Mouse (Mus musculus): Measurements from ENCODE around the gene Ddx42. TPM values are rescaled to one million over a fixed set of nuclear protein-coding genes. Genes with fewer than 3 reads are reported as not detected.

The Ddx42 gene
- polyA plus RNA-seq, 1 experiment from 2014 or later: 26.8 TPM

DNA sequence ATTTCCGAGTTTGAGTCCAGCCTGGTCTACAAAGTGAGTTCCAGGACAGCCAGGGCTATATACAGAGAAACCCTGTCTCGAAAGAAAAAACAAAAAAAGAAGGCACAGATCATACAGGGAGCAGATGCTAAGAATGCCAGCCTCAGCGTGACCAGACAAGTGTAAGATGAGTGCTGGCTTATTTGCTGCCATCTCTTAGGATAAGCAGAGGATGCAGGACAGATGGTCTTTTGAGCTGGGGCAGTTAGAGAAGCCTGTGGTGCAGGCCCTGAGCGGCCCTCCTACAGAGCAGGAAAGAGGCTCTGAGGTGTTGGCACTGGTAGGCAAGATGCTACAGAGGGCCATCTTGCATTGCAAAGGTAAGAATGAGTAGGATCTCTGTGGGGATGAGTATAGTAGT lies 66.6 kb downstream of the Ddx42 start:
- H3K4me1 ChIP-seq (replicated peaks): no peaks in the 10 kb centered on the region
- H3K27me3 ChIP-seq: 0 out of 2 replicates have a peak, but pooled peaks cover 5% of the 10 kb centered on the region
- no peaks in the 10 kb centered on the region for H3K9me3 ChIP-seq (replicated peaks)
- WGBS (ENCODE audit: insufficient replicate concordance): 62% methylated on average over 4 of the region's 4 CpGs
- ATAC-seq (ENCODE audit: low read depth) (no peak), DNase-seq (no peak)
- no peak overlapping the region for H3K4me3 ChIP-seq (replicated peaks)
- H3K4me2 ChIP-seq: no peak overlapping the region
- no peaks in the 10 kb centered on the region for H3K36me3 ChIP-seq
- no peak overlapping the region for H3K27ac ChIP-seq
- H3K9ac ChIP-seq: no peak overlapping the region

DNA sequence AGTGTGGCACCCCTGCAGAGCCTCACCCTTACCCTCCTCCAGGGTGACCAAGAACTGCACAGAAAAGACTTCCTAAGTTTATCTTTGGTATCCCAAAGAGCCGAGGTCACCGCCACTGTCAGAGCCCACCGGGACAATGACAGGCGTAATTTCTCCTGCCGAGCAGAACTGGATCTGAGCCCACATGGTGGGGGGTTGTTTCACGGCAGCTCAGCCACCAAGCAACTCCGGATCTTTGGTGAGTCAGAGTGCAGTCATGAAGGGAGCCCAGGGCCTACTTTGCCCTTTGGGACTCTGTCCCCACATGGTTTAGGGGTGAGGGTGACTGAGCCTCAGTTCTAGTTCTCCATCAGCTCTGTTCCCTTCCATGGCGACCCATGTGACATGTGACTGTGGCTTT lies 67.4 kb downstream of the Ddx42 start:
- 69% methylated on average over 8 of the region's 8 CpGs for WGBS (ENCODE audit: insufficient replicate concordance)
- Histone ChIP-seq H3K4me3 (replicated peaks) (no peak overlapping the region), H3K27ac (no peak overlapping the region), H3K4me1 (replicated peaks) (no peaks in the 10 kb centered on the region), H3K4me2 (no peak overlapping the region), H3K36me3 (no peaks in the 10 kb centered on the region), H3K9ac (no peak overlapping the region), H3K27me3 (0 out of 2 replicates have a peak, but pooled peaks cover 5% of the 10 kb centered on the region), H3K9me3 (replicated peaks) (no peaks in the 10 kb centered on the region)
- ATAC-seq (ENCODE audit: low read depth): no peak
- DNase-seq: no peak

DNA sequence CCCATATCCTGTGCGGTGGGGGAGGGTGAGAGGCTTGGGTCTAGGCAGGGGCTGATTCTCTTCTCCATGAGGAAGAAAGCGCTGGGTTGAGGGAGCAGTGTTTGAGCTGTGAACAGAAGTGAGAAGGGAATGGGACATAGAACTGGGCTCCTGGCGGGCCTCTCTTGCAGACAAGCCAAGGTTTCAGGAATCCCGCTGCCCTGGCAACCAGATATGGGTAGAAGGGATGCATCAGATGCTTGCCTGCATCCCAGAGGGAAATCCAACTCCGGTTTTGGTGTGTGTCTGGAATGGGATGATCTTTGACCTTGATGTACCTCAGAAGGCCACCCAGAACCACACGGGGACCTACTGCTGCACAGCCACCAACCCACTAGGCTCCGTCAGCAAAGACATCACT lies 69.5 kb downstream of the Ddx42 start:
- ATAC-seq (ENCODE audit: low read depth): no peak
- no peak overlapping the region for H3K9ac ChIP-seq
- 74% methylated on average over 7 of the region's 7 CpGs for WGBS (ENCODE audit: insufficient replicate concordance)
- 0 out of 2 replicates have a peak, but pooled peaks cover 5% of the 10 kb centered on the region for H3K27me3 ChIP-seq
- no peak overlapping the region for H3K4me3 ChIP-seq (replicated peaks)
- DNase-seq: no peak
- no peaks in the 10 kb centered on the region for H3K36me3 ChIP-seq
- H3K27ac ChIP-seq: no peak overlapping the region
- H3K4me1 ChIP-seq (replicated peaks): no peaks in the 10 kb centered on the region
- H3K4me2 ChIP-seq: no peak overlapping the region
- H3K9me3 ChIP-seq (replicated peaks): no peaks in the 10 kb centered on the region

DNA sequence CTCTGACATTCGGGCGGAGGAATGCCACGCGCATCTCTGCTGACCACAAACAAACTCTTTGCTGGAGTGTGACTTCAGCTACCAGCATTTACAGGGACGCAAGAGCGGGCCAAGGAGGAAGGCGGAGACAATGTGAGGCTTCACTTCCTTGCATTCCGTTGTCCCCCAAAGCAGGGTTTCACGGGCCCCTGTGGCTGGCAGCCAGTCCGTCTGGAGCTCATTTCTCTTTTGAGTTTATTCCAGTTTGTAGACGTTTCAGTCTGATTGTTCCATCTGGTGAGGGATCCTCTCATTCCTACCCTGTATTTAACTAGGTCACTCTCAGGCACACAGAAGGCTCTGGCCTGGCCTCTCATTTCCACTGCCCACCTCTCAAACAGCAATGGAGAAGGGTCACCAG lies 70.3 kb downstream of the Ddx42 start:
- Histone ChIP-seq H3K4me3 (replicated peaks) (no peak overlapping the region), H3K9ac (no peak overlapping the region), H3K27ac (no peak overlapping the region), H3K4me2 (no peak overlapping the region), H3K4me1 (replicated peaks) (no peaks in the 10 kb centered on the region), H3K27me3 (no peaks in the 10 kb centered on the region), H3K9me3 (replicated peaks) (no peaks in the 10 kb centered on the region), H3K36me3 (no peaks in the 10 kb centered on the region)
- no peak for ATAC-seq (ENCODE audit: low read depth)
- DNase-seq: no peak
- WGBS (ENCODE audit: insufficient replicate concordance): 59% methylated on average over 11 of the region's 11 CpGs

DNA sequence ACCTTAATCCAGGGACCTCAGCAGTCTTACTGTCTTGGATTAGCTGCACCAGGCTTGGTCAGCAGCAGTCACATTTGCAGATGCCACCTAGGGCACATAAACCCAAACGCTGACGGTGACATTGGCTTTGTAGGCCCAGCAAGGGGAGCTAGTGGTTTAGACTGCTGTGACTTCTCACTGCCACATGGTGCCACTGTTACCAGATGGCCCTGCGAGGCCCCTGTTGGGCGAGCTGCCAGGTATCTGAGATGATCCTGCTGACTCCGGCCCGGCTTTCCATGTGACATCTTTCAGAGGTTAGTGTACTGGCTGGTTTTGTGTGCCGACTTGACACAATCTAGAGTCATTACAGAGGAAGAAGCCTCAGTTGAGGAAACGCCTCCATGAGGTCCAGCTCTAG lies 72.6 kb downstream of the Ddx42 start:
- H3K27ac ChIP-seq: no peak overlapping the region
- no peak for DNase-seq
- ATAC-seq (ENCODE audit: low read depth): no peak
- no peak overlapping the region for H3K4me3 ChIP-seq (replicated peaks)
- H3K27me3 ChIP-seq: no peaks in the 10 kb centered on the region
- no peak overlapping the region for H3K4me2 ChIP-seq
- no peaks in the 10 kb centered on the region for H3K9me3 ChIP-seq (replicated peaks)
- H3K36me3 ChIP-seq: no peaks in the 10 kb centered on the region
- WGBS (ENCODE audit: insufficient replicate concordance): 69% methylated on average over 8 of the region's 8 CpGs
- H3K9ac ChIP-seq: no peak overlapping the region
- H3K4me1 ChIP-seq (replicated peaks): no peaks in the 10 kb centered on the region

DNA sequence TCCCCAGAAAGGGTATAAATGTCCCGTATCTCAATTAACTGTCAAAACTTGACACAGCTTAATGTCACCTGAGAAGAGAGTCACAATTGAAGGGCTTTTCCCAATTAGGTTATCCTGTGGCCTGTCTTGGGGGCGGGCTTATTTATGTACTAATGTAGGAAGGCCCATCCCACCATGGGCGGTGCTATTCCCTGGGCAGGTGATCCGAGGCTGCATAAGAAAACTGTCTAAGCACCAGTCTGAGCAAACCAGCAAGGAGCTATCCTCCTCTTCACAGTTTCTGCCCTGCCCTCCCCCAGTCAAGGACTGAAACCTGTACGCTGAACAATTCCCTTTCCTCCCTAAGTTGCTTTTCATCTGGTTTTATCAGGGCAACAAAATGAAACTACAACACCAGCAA lies 73.7 kb downstream of the Ddx42 start:
- Histone ChIP-seq H3K36me3 (no peaks in the 10 kb centered on the region), H3K4me2 (no peak overlapping the region), H3K27me3 (no peaks in the 10 kb centered on the region), H3K27ac (no peak overlapping the region), H3K4me3 (replicated peaks) (no peak overlapping the region), H3K4me1 (replicated peaks) (no peaks in the 10 kb centered on the region), H3K9me3 (replicated peaks) (no peaks in the 10 kb centered on the region), H3K9ac (no peak overlapping the region)
- ATAC-seq (ENCODE audit: low read depth) (no peak), DNase-seq (no peak)
- 70% methylated on average over 5 of the region's 5 CpGs for WGBS (ENCODE audit: insufficient replicate concordance)

DNA sequence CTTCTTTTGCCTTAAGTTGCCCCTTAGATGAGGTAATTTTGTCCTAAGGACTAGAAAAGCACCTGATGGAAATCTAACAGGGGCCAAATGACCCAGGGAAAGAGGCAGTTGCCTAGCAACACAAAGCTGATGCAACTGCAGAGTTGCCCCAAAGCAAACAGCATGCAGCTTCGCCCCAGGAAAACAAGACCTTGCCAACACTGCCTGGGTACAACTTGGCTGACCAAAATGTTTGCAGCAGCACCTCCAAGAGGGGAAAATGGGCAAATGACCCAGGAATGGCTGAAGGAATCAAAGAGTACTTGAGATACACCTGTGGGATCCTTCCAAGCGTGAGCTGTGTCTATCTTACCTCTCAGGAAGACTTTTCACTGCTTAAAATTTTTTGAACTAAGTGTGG lies 75.1 kb downstream of the Ddx42 start:
- no peak for DNase-seq
- Histone ChIP-seq H3K27ac (no peak overlapping the region), H3K4me2 (no peak overlapping the region), H3K36me3 (no peaks in the 10 kb centered on the region), H3K9me3 (replicated peaks) (no peaks in the 10 kb centered on the region), H3K27me3 (no peaks in the 10 kb centered on the region), H3K4me1 (replicated peaks) (no peaks in the 10 kb centered on the region), H3K4me3 (replicated peaks) (no peak overlapping the region), H3K9ac (no peak overlapping the region)
- ATAC-seq (ENCODE audit: low read depth): no peak
- WGBS (ENCODE audit: insufficient replicate concordance): 63% methylated on average over 2 of the region's 2 CpGs

Other genes with a start within 250 kb of the Ddx42 start
- gene Ace, start 249.0 kb upstream of the Ddx42 start, polyA plus RNA-seq (2015; fragmentation: Nextera tagmentation; extraction: Ambion mirVana): 0.02 and 0.05 TPM in 2 replicates
- not detected in 2 replicates for gene Ace3, start 222.3 kb upstream of the Ddx42 start, polyA plus RNA-seq (2015; fragmentation: Nextera tagmentation; extraction: Ambion mirVana)
- gene Kcnh6, start 208.8 kb upstream of the Ddx42 start, polyA plus RNA-seq (2015; fragmentation: Nextera tagmentation; extraction: Ambion mirVana): 0.03 TPM in 1 of 2 replicates, not detected in the other
- gene Dcaf7, start 180.1 kb upstream of the Ddx42 start, polyA plus RNA-seq (2015; fragmentation: Nextera tagmentation; extraction: Ambion mirVana): 25.3 and 29.4 TPM in 2 replicates
- gene Taco1, start 150.9 kb upstream of the Ddx42 start, polyA plus RNA-seq (2015; fragmentation: Nextera tagmentation; extraction: Ambion mirVana): 8.1 and 8.3 TPM in 2 replicates
- gene Map3k3, start 132.3 kb upstream of the Ddx42 start, polyA plus RNA-seq (2015; fragmentation: Nextera tagmentation; extraction: Ambion mirVana): 4.5 and 4.8 TPM in 2 replicates
- not detected in 2 replicates for gene Gm10840, start 56.1 kb upstream of the Ddx42 start, polyA plus RNA-seq (2015; fragmentation: Nextera tagmentation; extraction: Ambion mirVana)
- 82.2 and 87.8 TPM in 2 replicates for gene Limd2, start 56.1 kb upstream of the Ddx42 start, polyA plus RNA-seq (2015; fragmentation: Nextera tagmentation; extraction: Ambion mirVana)
- gene Strada, start 14.8 kb upstream of the Ddx42 start, polyA plus RNA-seq (2015; fragmentation: Nextera tagmentation; extraction: Ambion mirVana): 9.4 and 10.5 TPM in 2 replicates
- gene Ccdc47, start 582 bp upstream of the Ddx42 start, polyA plus RNA-seq (2015; fragmentation: Nextera tagmentation; extraction: Ambion mirVana): 41.5 and 50.9 TPM in 2 replicates
- gene Ftsj3, start 39.2 kb downstream of the Ddx42 start, polyA plus RNA-seq (2015; fragmentation: Nextera tagmentation; extraction: Ambion mirVana): 55.4 and 66.0 TPM in 2 replicates
- 204 and 210 TPM in 2 replicates for gene Psmc5, start 39.2 kb downstream of the Ddx42 start, polyA plus RNA-seq (2015; fragmentation: Nextera tagmentation; extraction: Ambion mirVana)
- gene Smarcd2, start 56.0 kb downstream of the Ddx42 start, polyA plus RNA-seq (2015; fragmentation: Nextera tagmentation; extraction: Ambion mirVana): 27.8 and 29.2 TPM in 2 replicates
- gene Tcam1, start 59.7 kb downstream of the Ddx42 start, polyA plus RNA-seq (2015; fragmentation: Nextera tagmentation; extraction: Ambion mirVana): 0.27 and 0.39 TPM in 2 replicates
- not detected in 2 replicates for gene Gh, start 84.9 kb downstream of the Ddx42 start, polyA plus RNA-seq (2015; fragmentation: Nextera tagmentation; extraction: Ambion mirVana)
- 3.7 and 4.4 TPM in 2 replicates for gene Cd79b, start 97.8 kb downstream of the Ddx42 start, polyA plus RNA-seq (2015; fragmentation: Nextera tagmentation; extraction: Ambion mirVana)
- 0.02 TPM in 1 of 2 replicates, not detected in the other for gene Scn4a, start 136.4 kb downstream of the Ddx42 start, polyA plus RNA-seq (2015; fragmentation: Nextera tagmentation; extraction: Ambion mirVana)
- gene Prr29, start 148.5 kb downstream of the Ddx42 start, polyA plus RNA-seq (2015; fragmentation: Nextera tagmentation; extraction: Ambion mirVana): not detected in 2 replicates
- 18.6 and 19.5 TPM in 2 replicates for gene Icam2, start 171.1 kb downstream of the Ddx42 start, polyA plus RNA-seq (2015; fragmentation: Nextera tagmentation; extraction: Ambion mirVana)